Mouse (Mus musculus) CD8-positive naive resting alpha-beta T cell, adult 2 months (primary cell): ENCODE results near the gene Slc8a1.

Experiments
- DNase-seq, 2 experiments: peaks; one replicate each; pipeline ENCODE4 v3.0.0; 2022; ENCODE audit warnings: low read depth in 2 of 2, low spot score in 2 of 2

The Slc8a1 gene

DNA sequence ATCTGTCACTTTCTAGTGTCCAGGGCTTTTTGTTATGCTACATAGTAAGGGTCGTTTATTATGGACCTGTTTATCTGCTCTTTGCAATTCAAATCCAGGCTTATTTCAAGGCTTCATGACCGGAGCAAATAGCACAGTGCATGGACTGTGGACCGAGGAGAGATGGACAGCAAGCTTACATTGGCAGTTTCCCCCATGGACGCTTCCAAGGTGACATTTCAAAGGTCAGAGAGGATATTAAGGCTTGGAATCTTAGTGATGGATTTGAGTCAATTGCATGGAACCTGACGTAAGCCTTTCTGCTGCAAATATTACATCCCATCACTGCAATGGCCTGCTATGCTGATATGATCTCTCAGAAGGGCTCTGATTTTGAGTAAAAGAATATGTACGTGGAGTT, 362.3 kb downstream of the Slc8a1 start:
- DNase-seq, result no peak

DNA sequence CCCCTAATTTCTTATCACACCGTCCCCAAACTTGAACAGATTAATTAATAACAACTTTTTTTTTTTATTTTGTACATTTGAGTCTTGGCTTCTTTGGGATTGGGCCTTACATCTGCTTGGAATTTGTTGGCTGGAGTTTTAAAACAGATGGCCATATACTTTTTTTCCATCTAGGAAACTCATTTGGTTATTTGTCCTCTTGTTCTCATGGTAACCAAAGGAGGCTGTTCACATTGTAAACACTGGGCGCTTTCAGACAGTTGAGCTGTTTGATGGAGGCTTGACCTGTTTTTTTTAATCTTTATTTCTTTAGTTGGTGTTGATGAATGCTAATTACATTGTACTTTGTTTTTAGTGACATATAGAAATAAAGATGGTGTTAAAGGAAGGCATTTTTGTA, 369.1 kb downstream of the Slc8a1 start:
- no peak for DNase-seq

DNA sequence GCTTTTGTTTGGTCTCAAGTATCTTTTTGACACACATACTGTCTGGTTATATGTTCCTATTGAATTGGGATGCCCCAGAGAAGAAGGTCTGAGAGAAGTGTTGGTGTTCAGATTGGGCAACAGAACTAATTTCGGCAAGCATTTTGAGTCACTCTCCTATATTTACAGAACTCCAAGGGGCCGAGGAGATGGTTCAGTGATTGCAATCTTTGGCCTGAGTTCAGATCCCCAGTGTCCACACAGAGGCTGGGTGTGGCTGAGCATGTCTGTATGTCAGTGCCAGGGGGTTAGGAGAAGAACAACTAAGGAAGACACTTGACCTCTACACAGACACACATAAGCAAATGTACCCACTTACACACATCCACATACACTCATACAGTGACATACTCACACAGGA, 369.7 kb downstream of the Slc8a1 start:
- no peak for DNase-seq

DNA sequence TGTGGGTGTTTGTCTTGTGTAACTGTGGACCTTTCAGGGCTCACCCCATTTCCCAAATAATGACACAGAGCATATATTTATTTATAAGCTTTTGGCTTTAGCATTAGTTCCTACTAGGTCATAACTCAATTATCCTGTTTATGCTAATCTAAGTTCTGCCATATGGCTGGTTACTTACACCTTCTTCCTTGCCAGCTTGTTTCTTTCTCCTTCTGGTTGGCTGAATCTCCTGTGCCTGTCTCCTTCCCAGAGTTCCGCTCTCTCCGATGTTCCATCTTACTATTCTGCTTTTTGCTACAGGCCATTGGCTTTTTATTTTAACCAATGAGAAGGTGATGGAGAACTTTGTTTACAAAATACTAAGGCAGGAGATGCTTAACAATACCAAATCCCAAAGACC, 374.8 kb downstream of the Slc8a1 start:
- no peak for DNase-seq

DNA sequence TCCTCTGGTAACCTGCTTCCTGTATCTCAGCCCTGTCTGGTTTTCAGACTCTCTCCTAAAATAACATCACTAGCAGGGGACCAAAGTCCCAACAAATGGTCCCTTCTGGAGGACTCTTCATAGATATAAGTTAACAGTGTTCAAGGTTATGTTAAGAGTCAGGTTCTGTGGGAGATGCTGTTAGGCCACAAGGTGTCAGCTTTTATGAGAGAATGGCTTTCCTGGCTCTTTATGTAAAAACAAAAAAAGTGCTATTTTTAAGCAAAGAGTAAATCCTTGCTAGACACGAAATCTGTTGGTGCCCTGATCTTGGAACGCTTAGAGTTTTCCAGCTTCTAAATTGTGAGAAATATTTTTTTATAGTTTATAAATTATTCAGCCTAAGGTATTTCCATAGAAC, 377.6 kb downstream of the Slc8a1 start:
- no peak for DNase-seq

DNA sequence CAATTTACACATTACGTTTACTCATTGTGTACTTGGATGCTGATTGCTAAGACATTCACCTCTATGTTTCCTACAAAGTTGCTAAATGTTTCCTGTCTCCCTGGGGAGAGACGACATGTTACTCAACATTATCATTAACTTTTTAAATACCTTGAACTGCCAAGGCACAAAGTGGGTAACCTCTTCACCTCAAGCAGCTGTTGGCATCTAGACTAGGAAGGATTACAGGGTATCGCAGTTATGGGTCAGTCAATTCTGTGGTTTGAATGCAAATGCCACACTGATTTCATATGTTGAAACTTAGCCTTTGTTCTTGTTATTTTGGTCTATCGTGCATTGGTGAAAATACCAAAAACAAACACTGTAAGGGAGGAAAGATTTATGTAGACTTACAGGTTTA, 378.1 kb downstream of the Slc8a1 start:
- DNase-seq, result no peak

DNA sequence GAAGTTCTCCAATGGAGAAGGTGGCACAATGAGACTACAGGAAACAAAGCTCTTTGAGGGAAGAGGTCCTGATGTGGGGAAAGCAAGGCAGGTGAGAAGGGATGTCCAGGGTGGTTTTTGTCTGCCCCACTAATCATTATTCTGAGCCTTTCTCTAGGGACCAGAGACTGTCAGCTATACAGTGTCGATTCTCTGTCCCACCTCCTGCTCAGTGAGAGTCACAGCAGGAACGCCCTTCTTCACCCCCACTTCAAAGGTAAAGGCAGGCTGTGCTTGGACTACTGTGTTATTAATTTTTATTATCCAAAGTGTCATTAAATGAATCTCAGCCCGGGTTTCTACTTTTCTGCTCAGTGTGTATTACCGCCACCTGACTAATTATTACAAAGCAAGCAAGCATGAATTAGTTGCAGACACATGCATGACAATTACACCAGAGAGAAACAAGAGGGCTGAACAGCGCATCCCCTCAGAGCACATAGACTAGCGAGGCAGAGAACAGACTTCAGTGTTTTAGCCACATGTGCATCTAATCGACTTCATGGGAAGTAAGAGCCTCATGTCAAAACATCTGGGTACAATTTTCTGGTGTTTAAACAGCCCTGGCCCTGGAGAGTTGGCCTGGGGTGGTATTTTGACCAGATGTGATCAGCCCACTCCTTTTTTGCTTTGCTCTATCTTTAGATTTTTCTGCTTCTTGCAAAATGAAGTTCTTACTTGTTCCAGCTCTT, 402.0 kb downstream of the Slc8a1 start:
- no peak for DNase-seq

DNA sequence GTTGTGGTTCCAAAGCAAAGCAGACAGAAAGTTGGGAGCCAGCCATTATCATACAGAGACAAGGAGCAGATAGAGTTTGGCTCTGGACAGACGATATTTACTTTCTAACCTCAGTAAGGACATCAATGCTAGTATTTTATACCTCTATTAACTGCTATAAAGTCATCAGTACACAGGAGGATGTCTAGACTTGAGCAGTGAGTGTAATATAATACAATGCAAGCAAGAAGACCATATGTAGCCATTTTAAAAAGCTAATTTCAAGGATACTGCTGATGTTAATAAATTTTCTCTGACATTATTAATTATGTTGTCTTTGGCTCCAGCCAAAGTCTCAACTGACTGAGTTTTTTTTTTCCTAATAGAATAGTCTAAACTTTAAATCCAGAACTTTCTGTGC, 402.7 kb downstream of the Slc8a1 start:
- DNase-seq, result no peak
